15 mouse cellular contexts compared by ENCODE assay signal in the genomic region with DNA sequence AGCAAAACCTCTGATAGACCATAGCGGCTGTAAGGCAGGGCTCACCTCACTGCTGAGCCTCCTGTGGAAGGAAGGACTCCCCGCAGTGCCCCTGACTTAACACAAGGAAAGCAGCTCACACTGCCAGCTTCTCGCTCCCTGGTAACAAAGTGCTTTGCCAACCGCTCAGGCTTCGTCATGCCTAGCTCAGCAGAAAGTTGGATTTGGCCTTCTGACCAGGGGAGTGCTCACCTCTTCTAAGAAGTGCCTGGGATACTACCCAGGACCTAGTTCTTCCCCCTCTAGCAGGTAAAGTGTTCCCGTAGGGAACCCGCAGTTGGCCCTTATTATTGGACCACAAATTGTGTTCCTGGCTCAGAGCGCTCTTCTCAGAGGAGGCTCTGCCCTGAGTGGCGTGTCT. TPM values are rescaled to one million over a fixed set of nuclear protein-coding genes. Genes with fewer than 3 reads are reported as not detected.
"Had no signal": no experiment of that assay in that cellular context is flagged by ENCODE, and none has a peak within 500 bp of the region (broad histone marks: within the 10 kb centered on the region; RNA-seq: fewer than 3 reads in every experiment).

No protein-coding gene starts in this region.

- H3K4me2 ChIP-seq: intestine, embryonic 15.5 days; limb, embryonic 12.5 days; liver, embryonic 13.5 days; lung, embryonic 15.5 days; midbrain, embryonic 11.5 days had no signal

- ATAC-seq: intestine, embryonic 15.5 days; liver, postnatal 0 days; midbrain, embryonic 16.5 days had no signal

- H3K27ac ChIP-seq: intestine, embryonic 15.5 days; layer of hippocampus, adult 2 months; limb, embryonic 12.5 days; liver, embryonic 13.5 days; lung, embryonic 15.5 days; macrophage had no signal

- H3K9me3 ChIP-seq: intestine, embryonic 15.5 days; limb, embryonic 12.5 days; liver, embryonic 13.5 days; lung, embryonic 15.5 days; megakaryocyte, embryonic 14.5 days had no signal

- DNase-seq: kidney, postnatal 10 days; liver; liver, embryonic 13.5 days; liver, postnatal 0 days; lung, postnatal 14 days; right cerebral cortex, postnatal 14 days; thymus, postnatal 36 days had no signal

- H3K27me3 ChIP-seq: intestine, embryonic 15.5 days; limb, embryonic 12.5 days; liver, embryonic 13.5 days; lung, embryonic 15.5 days; megakaryocyte, embryonic 14.5 days had no signal

- H3K4me3 ChIP-seq: intestine, embryonic 15.5 days; layer of hippocampus, adult 2 months; limb, embryonic 12.5 days; liver, embryonic 13.5 days; lung, embryonic 15.5 days; megakaryocyte, embryonic 14.5 days had no signal

- H3K9ac ChIP-seq: intestine, embryonic 15.5 days; limb, embryonic 12.5 days; liver, embryonic 13.5 days; liver, postnatal 0 days; lung, embryonic 15.5 days had no signal

RNA-seq across cellular contexts. Expression of gene Itgb4, which starts 15.5 kb away (rescaled TPM):
- polyA plus RNA-seq: macrophage had no signal

RNA-seq across cellular contexts. Expression of gene Smim6, which starts 47.2 kb away (rescaled TPM):
- polyA plus RNA-seq: macrophage had no signal
